In genomic region chr4:55531856-55532406, GRCm38 (mm10) we compare ENCODE assay signal across 8 mouse cellular contexts. TPM values are rescaled to one million over a fixed set of nuclear protein-coding genes. Genes with fewer than 3 reads are reported as not detected.
DNase-seq lines count a peak whose midpoint lies in the region; ATAC-seq lines count a peak whose summit lies in the region.

No protein-coding gene starts in this region.

- H3K9me3 ChIP-seq in kidney, embryonic 15.5 days (replicated peaks) = no peaks in the 10 kb centered on the region
- no peaks in the 10 kb centered on the region for H3K9me3 ChIP-seq in embryonic facial prominence, embryonic 12.5 days
- H3K9me3 ChIP-seq in intestine, embryonic 16.5 days (ENCODE audit: control insufficient read depth, low read length) = no peaks in the 10 kb centered on the region

- H3K4me3 ChIP-seq in kidney, embryonic 15.5 days (replicated peaks) = peak overlapping the region; percentile 66
- H3K4me3 ChIP-seq in embryonic facial prominence, embryonic 12.5 days = peak overlapping the region; percentile 69
- peak overlapping the region; percentile 74 for H3K4me3 ChIP-seq in intestine, embryonic 16.5 days (ENCODE audit: low read length)

- peak; percentile 66 for ATAC-seq in kidney, embryonic 15.5 days (replicated peaks; ENCODE audit: low FRiP score)
- peak; percentile 28 for ATAC-seq in embryonic facial prominence, embryonic 12.5 days (ENCODE audit: insufficient number of reproducible peaks, insufficient read depth, low FRiP score, low TSS enrichment)
- peak; percentile 51 for ATAC-seq in intestine, embryonic 16.5 days

- peaks cover 17% of the 10 kb centered on the region for H3K27me3 ChIP-seq in kidney, embryonic 15.5 days
- H3K27me3 ChIP-seq in embryonic facial prominence, embryonic 12.5 days = peaks cover 13% of the 10 kb centered on the region; the same call in 1 of the 2 replicates
- H3K27me3 ChIP-seq in intestine, embryonic 16.5 days (replicated peaks; ENCODE audit: control insufficient read depth, insufficient read depth, low read length) = no peaks in the 10 kb centered on the region

- intact Hi-C loops in left cerebral cortex, postnatal 10 days (cut with DNase I) = loop anchor here (2.0 to 5.0 kb wide), 5 partner anchors 117 to 961 kb away; no protein-coding TSS in a partner anchor

- under 1% methylated on average over 25 of the region's 42 CpGs for WGBS in kidney, embryonic 15.5 days
- whole genome bisulfite sequencing in embryonic facial prominence, embryonic 12.5 days = under 1% methylated on average over 31 of the region's 42 CpGs
- under 1% methylated on average over 24 of the region's 42 CpGs for WGBS in intestine, embryonic 16.5 days

- peak overlapping the region; percentile 59 for H3K9ac ChIP-seq in kidney, embryonic 15.5 days
- H3K9ac ChIP-seq in embryonic facial prominence, embryonic 12.5 days = peak overlapping the region; percentile 73
- H3K9ac ChIP-seq in intestine, embryonic 16.5 days (ENCODE audit: low read depth, low read length) = peak overlapping the region; percentile 77

- no peaks in the 10 kb centered on the region for H3K36me3 ChIP-seq in kidney, embryonic 15.5 days
- no peaks in the 10 kb centered on the region for H3K36me3 ChIP-seq in embryonic facial prominence, embryonic 12.5 days
- no peaks in the 10 kb centered on the region for H3K36me3 ChIP-seq in intestine, embryonic 16.5 days (ENCODE audit: control insufficient read depth, insufficient read depth, low read length)

- peak overlapping the region; percentile 94 for H3K4me2 ChIP-seq in kidney, embryonic 15.5 days
- H3K4me2 ChIP-seq in embryonic facial prominence, embryonic 12.5 days (replicated peaks) = peak overlapping the region; percentile 89
- peak overlapping the region; percentile 91 for H3K4me2 ChIP-seq in intestine, embryonic 16.5 days (ENCODE audit: low read depth, low read length)

- H3K4me1 ChIP-seq in kidney, embryonic 15.5 days = peaks cover 30% of the 10 kb centered on the region
- H3K4me1 ChIP-seq in embryonic facial prominence, embryonic 12.5 days = peaks cover 19% of the 10 kb centered on the region; the same call in 1 of the 2 replicates
- peaks cover 15% of the 10 kb centered on the region for H3K4me1 ChIP-seq in intestine, embryonic 16.5 days (ENCODE audit: control insufficient read depth, insufficient read depth, low read length)

- DNase-seq in kidney, postnatal 10 days = no peak
- peak; percentile 55 for DNase-seq in naive thymus-derived CD4-positive, alpha-beta T cell, adult 2 months (ENCODE audit: low read depth)
- DNase-seq in urinary bladder, adult 2 months (ENCODE audit: low spot score) = no peak
- no peak for DNase-seq in left cerebral cortex, postnatal 10 days (ENCODE audit: extremely low spot score in 1 of 2, low spot score in 2 of 2)
- DNase-seq in thymus, postnatal 14 days = no peak

- peak overlapping the region; percentile 32; the same call in 1 of the 2 replicates for H3K27ac ChIP-seq in kidney, embryonic 15.5 days
- H3K27ac ChIP-seq in embryonic facial prominence, embryonic 12.5 days = 0 out of 2 replicates have a peak overlapping the region, but pooled peaks have one; percentile 70
- peak overlapping the region; percentile 9; the same call in 1 of the 2 replicates for H3K27ac ChIP-seq in intestine, embryonic 16.5 days (ENCODE audit: low read length)

RNA-seq across cellular contexts. Expression of gene Klf4, which starts 0.3 kb away (rescaled TPM):
- 5.4 TPM in 2 replicates for polyA plus RNA-seq in kidney, embryonic 15.5 days (2015; fragmentation: Nextera tagmentation; extraction: Ambion mirVana)
- 14.3 and 17.7 TPM in 2 replicates for polyA plus RNA-seq in embryonic facial prominence, embryonic 12.5 days (2016; fragmentation: Nextera tagmentation; extraction: Ambion mirVana)
- 8.5 and 8.6 TPM in 2 replicates for polyA plus RNA-seq in intestine, embryonic 16.5 days (2015; fragmentation: Nextera tagmentation; extraction: Ambion mirVana)
- 51.6 and 59.8 TPM in 2 replicates for polyA plus RNA-seq in urinary bladder, adult 2 months (2012; rRNA removed)
- 1 to 10 TPM; 5.8 to 6.8 TPM for total RNA-seq in left cerebral cortex, postnatal 10 days (2021)

Comparison
In these comparisons a context has a peak if more than half of its experiments do, and no peak if none do; other contexts are left out.
1. H3K27ac ChIP-seq: peak in every context shown above with its lines; median percentile 70 in embryonic facial prominence, embryonic 12.5 days; 32 in kidney, embryonic 15.5 days; 9 in intestine, embryonic 16.5 days.